Mouse (Mus musculus): Measurements from ENCODE around the gene Pde9a. TPM values are rescaled to one million over a fixed set of nuclear protein-coding genes. Genes with fewer than 3 reads are reported as not detected.

Gene Pde9a
- polyA plus RNA-seq, 1 experiment from 2014 or later, result 59.8 TPM

- Histone ChIP-seq H3K27me3 (replicated peaks; ENCODE audit: control insufficient read depth, insufficient read depth, low read length) (no peaks in the 10 kb centered on the region), H3K9me3 (ENCODE audit: control insufficient read depth) (no peaks in the 10 kb centered on the region), H3K36me3 (ENCODE audit: control insufficient read depth, insufficient read depth) (peaks cover 38% of the 10 kb centered on the region), H3K4me1 (replicated peaks; ENCODE audit: control insufficient read depth, insufficient read depth, low read length) (0 out of 2 replicates have a peak, but pooled peaks cover 2% of the 10 kb centered on the region), H3K4me2 (replicated peaks; ENCODE audit: low read depth) (no peak overlapping the region), H3K27ac (ENCODE audit: low read depth, low read length) (no peak overlapping the region), H3K9ac (ENCODE audit: low read depth, low read length) (no peak overlapping the region), H3K4me3 (ENCODE audit: low read depth, low read length) (no peak overlapping the region)
- ATAC-seq, result no peak
- 72% methylated on average over 9 of the region's 9 CpGs for WGBS
- TF ChIP-seq CTCF (IDR thresholded peaks at IDR 0.05; ENCODE audit: low read depth), result no peak
Observed at GRCm38 (mm10) chr17:31415258-31415657, 29.2 kb downstream of the Pde9a start.

- Histone ChIP-seq H3K9ac (ENCODE audit: low read depth, low read length) (no peak overlapping the region), H3K4me3 (ENCODE audit: low read depth, low read length) (no peak overlapping the region), H3K27ac (ENCODE audit: low read depth, low read length) (no peak overlapping the region), H3K4me1 (replicated peaks; ENCODE audit: control insufficient read depth, insufficient read depth, low read length) (peaks cover 2% of the 10 kb centered on the region; the same call in 1 of the 2 replicates), H3K36me3 (ENCODE audit: control insufficient read depth, insufficient read depth) (peaks cover 34% of the 10 kb centered on the region), H3K27me3 (replicated peaks; ENCODE audit: control insufficient read depth, insufficient read depth, low read length) (no peaks in the 10 kb centered on the region), H3K9me3 (ENCODE audit: control insufficient read depth) (no peaks in the 10 kb centered on the region), H3K4me2 (replicated peaks; ENCODE audit: low read depth) (no peak overlapping the region)
- ATAC-seq, result peak; percentile 22; the same call in 1 of the 2 replicates
- TF ChIP-seq CTCF (IDR thresholded peaks at IDR 0.05; ENCODE audit: low read depth), result no peak
- WGBS, result 53% methylated on average over 17 of the region's 17 CpGs
Observed at GRCm38 (mm10) chr17:31418804-31419597, 33.0 kb downstream of the Pde9a start.

- no peak for ATAC-seq
- Histone ChIP-seq H3K27ac (ENCODE audit: low read depth, low read length) (no peak overlapping the region), H3K4me3 (ENCODE audit: low read depth, low read length) (no peak overlapping the region), H3K9me3 (ENCODE audit: control insufficient read depth) (no peaks in the 10 kb centered on the region), H3K9ac (ENCODE audit: low read depth, low read length) (no peak overlapping the region), H3K4me2 (replicated peaks; ENCODE audit: low read depth) (no peak overlapping the region), H3K27me3 (replicated peaks; ENCODE audit: control insufficient read depth, insufficient read depth, low read length) (no peaks in the 10 kb centered on the region), H3K4me1 (replicated peaks; ENCODE audit: control insufficient read depth, insufficient read depth, low read length) (peaks cover 8% of the 10 kb centered on the region; the same call in 1 of the 2 replicates), H3K36me3 (ENCODE audit: control insufficient read depth, insufficient read depth) (peaks cover 30% of the 10 kb centered on the region)
- 56% methylated on average over 2 of the region's 2 CpGs for WGBS
- TF ChIP-seq CTCF (IDR thresholded peaks at IDR 0.05; ENCODE audit: low read depth), result no peak
Observed at GRCm38 (mm10) chr17:31419598-31419950, 33.6 kb downstream of the Pde9a start.

- no peaks in the 10 kb centered on the region for H3K27me3 ChIP-seq (replicated peaks; ENCODE audit: control insufficient read depth, insufficient read depth, low read length)
- no peak for ATAC-seq
- no peak for TF ChIP-seq CTCF (IDR thresholded peaks at IDR 0.05; ENCODE audit: low read depth)
- H3K9me3 ChIP-seq (ENCODE audit: control insufficient read depth), result no peaks in the 10 kb centered on the region
- no peak overlapping the region for H3K9ac ChIP-seq (ENCODE audit: low read depth, low read length)
- peaks cover 9% of the 10 kb centered on the region; the same call in 1 of the 2 replicates for H3K4me1 ChIP-seq (replicated peaks; ENCODE audit: control insufficient read depth, insufficient read depth, low read length)
- no peak overlapping the region for H3K27ac ChIP-seq (ENCODE audit: low read depth, low read length)
- peaks cover 30% of the 10 kb centered on the region for H3K36me3 ChIP-seq (ENCODE audit: control insufficient read depth, insufficient read depth)
- no peak overlapping the region for H3K4me2 ChIP-seq (replicated peaks; ENCODE audit: low read depth)
- 49% methylated on average over 3 of the region's 3 CpGs for WGBS
- H3K4me3 ChIP-seq (ENCODE audit: low read depth, low read length), result no peak overlapping the region
Observed at GRCm38 (mm10) chr17:31419995-31420394, 34.0 kb downstream of the Pde9a start.

- WGBS, result 77% methylated on average over 16 of the region's 16 CpGs
- H3K27ac ChIP-seq (ENCODE audit: low read depth, low read length), result no peak overlapping the region; the same call in 1 of the 2 replicates
Observed at GRCm38 (mm10) chr17:31420658-31421057, 34.6 kb downstream of the Pde9a start.

GRCm38 (mm10) chr17:31422381-31422780 lies 36.4 kb downstream of the Pde9a start:
- H3K27ac ChIP-seq (ENCODE audit: low read depth, low read length), result no peak overlapping the region
- no peak overlapping the region for H3K4me3 ChIP-seq (ENCODE audit: low read depth, low read length)
- H3K36me3 ChIP-seq (ENCODE audit: control insufficient read depth, insufficient read depth), result peaks cover 21% of the 10 kb centered on the region; the same call in 1 of the 2 replicates
- TF ChIP-seq CTCF (IDR thresholded peaks at IDR 0.05; ENCODE audit: low read depth), result peak; percentile 38; the same call in 1 of the 2 replicates
- H3K4me2 ChIP-seq (replicated peaks; ENCODE audit: low read depth), result no peak overlapping the region
- no peak overlapping the region for H3K9ac ChIP-seq (ENCODE audit: low read depth, low read length)
- WGBS, result 96% methylated on average over 1 of the region's 1 CpGs
- H3K27me3 ChIP-seq (replicated peaks; ENCODE audit: control insufficient read depth, insufficient read depth, low read length), result no peaks in the 10 kb centered on the region
- no peak for ATAC-seq
- H3K4me1 ChIP-seq (replicated peaks; ENCODE audit: control insufficient read depth, insufficient read depth, low read length), result peaks cover 9% of the 10 kb centered on the region; the same call in 1 of the 2 replicates
- H3K9me3 ChIP-seq (ENCODE audit: control insufficient read depth), result no peaks in the 10 kb centered on the region

More at GRCm38 (mm10) chr17:31420658-31421057, 34.6 kb downstream of the Pde9a start:
- no peaks in the 10 kb centered on the region for H3K27me3 ChIP-seq (replicated peaks; ENCODE audit: control insufficient read depth, insufficient read depth, low read length)
- ATAC-seq, result no peak
- no peak overlapping the region for H3K4me2 ChIP-seq (replicated peaks; ENCODE audit: low read depth)
- H3K4me1 ChIP-seq (replicated peaks; ENCODE audit: control insufficient read depth, insufficient read depth, low read length), result peaks cover 9% of the 10 kb centered on the region; the same call in 1 of the 2 replicates
- H3K9me3 ChIP-seq (ENCODE audit: control insufficient read depth), result no peaks in the 10 kb centered on the region
- TF ChIP-seq CTCF (IDR thresholded peaks at IDR 0.05; ENCODE audit: low read depth), result no peak
- no peak overlapping the region for H3K9ac ChIP-seq (ENCODE audit: low read depth, low read length)
- peaks cover 29% of the 10 kb centered on the region for H3K36me3 ChIP-seq (ENCODE audit: control insufficient read depth, insufficient read depth)
- no peak overlapping the region for H3K4me3 ChIP-seq (ENCODE audit: low read depth, low read length)

Data from intestine, postnatal 0 days (tissue).